Mouse (Mus musculus) spleen, postnatal 4 days (tissue): ENCODE measurements around the gene Adprhl1.

Experiments used
- DNase-seq, 2 experiments: peaks; one replicate each; pipeline ENCODE4 v3.0.0; 2022; ENCODE audit warnings: low spot score in 2 of 2

Gene Adprhl1

DNA sequence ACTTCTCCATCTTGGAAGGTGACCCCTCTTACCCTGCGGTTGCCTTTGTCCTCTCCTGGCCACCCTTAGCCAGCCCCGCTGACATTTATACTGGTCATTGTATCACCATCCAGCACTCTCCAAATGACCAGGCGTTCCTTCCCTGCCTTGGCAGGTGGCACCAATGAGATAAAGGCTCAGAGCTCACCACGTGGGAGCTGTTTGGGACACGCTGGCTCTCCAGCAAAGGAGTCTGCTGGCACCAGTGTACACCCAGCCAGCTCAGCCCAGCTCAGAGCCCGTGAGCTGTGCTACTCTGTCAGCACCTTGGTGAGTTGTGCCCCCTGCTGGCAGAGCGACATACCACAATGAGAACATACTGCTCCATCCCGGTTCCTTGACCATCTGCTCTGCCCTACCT, at the start of gene Adprhl1:
TSS of gene Adprhl1 (minus strand) at position 144 of the 400 bp plus-strand sequence.
- DNase-seq: peak; percentile 84 to 91

DNA sequence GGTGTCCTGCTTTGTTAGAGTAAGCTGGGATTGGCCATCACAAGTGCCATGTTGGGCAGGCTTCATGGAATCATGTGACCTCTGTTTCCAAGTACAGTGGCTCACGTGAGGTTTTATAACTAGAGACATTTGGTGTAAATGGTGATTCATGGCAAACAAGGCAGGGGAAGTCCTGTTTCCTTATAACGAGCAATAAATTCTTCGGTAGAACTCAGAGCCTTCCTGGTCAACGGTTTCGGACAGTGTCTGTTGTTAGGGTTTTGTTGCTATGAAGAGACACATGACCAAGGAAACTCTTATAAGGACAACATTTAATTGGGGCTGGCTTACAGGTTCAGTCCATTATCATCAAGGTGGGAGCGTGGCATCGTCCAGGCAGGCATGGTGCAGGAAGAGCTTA, 47.1 kb upstream of the Adprhl1 start:
- no peak for DNase-seq

DNA sequence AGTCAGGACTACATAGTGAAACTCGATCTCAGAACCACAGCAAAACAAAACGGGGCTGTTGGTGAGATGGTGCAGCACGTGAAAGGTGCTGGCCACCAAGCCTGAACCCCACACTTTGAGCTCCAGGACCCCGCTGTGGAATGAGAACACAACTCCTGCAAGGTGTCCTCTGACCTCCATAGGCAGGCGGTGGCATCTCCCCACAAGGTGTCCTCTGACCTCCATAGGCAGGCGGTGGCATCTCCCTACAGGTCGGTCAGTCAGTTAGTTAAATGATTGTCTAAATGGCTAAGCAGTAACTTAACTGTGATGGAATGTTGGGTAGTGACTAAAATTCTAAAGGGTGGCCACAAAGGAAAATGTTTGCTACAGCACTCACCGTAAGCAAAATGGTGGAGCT, 45.6 kb upstream of the Adprhl1 start:
- DNase-seq: peak in 1 of 2 experiments; percentile 49

DNA sequence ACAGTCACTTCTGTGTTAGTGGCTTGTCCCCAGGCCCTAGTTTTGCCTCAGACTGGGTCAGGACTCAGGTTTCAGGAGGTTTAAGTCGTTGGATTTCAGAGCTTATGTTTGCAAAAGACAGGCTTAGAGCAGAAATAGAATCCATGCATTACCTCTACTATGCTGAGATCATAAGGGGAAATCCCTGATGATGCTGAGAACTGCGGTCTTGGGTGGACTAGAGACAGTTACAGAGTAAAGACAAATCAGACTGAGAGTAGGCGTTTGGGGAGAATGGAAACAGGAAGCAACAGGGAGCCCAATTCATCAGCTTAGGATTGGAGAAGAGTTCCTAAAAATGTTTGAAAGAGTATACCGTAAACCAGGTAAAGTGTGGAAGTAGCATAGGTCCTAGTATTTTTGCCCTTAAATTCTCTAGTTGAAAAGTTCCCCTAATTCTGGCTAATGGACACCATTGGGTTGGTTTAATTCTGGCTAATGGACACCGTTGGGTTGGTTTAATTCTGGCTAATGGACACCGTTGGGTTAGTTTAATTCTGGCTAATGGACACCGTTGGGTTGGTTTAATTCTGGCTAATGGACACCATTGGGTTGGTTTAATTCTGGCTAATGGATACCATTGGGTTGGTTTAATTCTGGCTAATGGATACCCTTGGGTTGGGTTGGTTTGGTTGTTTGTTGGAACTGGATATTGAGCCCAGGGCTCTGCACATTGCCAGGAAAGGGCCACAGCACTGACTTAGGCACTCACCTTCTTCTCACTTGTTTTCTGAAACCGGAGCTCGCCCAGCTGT, 39.9 kb upstream of the Adprhl1 start:
- DNase-seq: peak in 1 of 2 experiments; percentile 51

DNA sequence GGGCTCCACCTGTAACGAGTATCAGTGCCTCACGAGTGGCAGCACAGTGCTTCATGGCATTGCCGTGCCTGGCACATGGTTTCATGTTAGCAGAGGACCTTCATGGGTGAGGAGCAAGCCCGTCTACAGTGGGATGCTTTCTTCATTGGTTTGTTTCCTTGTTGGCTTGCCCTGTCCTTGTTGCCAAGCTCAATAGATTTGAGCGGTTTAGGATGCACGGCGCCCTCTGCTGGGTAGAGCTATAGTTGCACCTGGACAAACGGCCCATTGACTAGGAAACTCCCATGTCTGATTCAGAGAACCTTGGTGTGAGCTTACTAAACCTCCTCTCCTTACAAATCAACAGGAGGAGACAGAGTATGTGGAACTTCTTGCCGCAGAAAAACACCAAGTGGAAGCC, 38.4 kb upstream of the Adprhl1 start:
- DNase-seq: peak; percentile 76 to 90

DNA sequence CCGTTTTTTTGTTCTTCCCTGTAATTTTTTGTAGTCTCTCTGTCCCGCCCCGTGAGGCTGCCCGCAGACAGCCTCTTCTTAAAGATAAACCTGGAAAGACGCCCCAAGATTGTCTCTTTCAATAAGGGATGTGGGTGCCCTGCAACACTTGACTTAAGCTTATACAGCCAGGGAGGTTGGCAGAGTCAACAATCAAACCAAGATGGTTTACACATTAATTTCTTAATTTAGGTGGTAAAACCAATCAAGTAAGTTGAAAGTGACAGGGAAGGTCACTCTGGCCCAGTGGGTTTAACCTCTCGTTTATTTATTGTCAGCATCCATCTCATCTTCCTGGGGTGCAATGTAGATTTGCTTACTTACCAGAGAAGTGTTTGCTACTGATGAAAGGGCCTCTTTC, 34.7 kb upstream of the Adprhl1 start:
- no peak for DNase-seq

DNA sequence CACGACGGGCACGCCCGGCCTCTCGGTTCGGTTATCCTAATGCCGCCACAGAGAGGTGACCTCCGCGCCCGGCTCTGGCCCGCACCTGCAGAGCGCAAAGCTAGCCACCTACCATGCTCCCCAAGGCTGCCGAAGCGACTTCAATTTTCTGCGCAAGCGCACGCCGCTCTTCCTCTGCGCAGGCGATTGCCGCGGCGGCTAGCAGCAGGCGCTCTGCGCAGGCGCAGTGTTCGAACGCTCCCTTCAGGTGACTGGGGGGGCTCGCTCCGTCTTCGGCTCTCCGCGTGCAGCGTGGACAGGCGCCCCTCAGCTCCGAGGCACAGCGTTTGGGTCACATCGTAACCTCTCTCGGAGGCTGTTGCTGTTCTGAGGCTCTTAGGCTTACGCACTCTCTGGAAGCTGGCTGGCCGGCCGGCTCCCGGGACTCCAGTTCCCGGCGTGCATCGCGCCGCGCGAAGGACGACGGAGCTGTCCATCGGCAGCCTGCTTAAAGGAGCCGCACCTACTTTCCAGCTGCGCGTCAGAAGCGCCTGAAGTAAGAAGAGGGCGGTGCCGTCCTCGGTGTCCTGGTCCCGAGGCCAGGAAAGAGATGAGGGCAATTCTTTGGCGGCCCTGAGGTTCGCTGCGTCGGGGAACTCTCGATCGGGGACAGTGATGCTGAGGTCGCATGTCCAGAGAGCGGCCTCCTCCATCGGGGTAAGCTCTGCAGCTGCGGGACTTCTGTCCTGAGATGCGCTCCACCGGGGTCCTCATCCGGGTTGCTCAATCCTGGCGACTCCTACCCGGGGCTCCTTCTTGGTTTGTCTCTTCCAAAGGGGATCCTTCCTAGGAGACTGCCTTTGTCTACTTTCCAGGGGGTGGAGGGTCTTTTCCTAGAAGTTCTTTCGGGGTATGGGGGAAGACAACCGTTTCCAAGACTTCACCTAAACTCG, 34.0 kb upstream of the Adprhl1 start, which contains the start of the genes Dcun1d2 and Tmco3:
TSS of gene Dcun1d2 (minus strand) at position 440 of the 932 bp plus-strand sequence.
TSS of gene Tmco3 (plus strand) at position 499 of the 932 bp plus-strand sequence.
- DNase-seq: peak; percentile 93 to 99

DNA sequence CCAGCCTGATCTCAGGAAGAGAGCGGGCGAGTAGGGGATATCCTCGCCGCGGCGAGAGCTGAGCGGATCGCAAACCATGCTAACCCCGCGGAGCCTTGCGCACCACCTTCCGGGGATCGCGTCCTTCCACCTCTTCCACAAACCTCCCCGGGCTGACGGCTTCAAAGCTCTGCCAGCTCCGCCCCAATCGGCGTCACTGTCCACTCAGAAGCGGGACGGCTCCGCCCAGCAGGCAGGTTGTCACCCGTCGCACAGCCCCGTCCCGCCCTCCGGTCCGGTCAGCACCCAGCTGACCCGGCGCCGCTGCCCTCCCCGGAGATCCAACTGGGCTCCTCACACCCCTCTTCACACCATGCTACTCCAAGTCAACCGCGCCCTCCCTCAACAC, 33.3 kb upstream of the Adprhl1 start:
- peak; percentile 88 to 94 for DNase-seq

DNA sequence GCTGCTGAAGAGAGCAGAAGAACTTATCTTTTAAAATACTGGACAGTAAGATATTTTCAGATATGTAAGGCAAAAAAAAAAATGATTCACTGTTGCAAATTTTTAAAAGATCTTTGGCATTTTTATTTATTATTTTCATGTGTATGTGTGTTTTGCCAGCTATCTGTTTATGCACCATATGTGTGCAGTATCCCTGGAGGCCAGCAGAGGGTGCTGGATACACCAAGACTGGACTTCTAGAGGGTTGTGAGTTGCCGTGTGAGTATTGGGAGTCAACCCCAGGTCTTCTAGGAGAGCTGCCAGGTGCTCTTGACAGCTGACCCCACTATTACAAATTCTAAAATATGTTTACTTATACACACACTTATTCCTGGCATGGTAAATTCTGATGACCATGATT, 29.2 kb upstream of the Adprhl1 start:
- no peak for DNase-seq

DNA sequence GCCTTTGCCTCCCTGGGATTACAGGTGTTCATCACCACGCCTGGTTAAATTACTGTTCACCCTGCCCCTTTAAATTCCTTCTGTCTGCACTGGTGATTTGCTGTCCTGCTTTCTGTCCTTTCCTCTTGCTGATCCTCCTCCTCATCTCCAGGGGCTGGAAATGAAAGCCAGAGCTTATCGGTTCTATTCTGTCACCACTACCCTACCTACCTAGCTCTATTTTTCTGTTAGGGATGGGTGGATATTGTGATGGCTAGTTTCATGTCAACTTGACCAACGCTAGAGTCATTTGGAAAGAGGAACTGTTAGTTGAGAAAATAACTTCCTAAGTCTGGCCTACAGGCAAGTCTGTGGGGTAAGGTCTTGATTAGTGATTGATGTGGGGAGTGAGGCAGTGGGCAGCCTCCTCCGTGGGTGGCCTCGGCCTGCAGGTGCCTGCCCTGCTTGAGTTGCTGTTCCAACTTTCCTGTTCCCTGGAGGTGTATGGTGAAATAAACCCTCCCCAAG, 23.0 kb upstream of the Adprhl1 start:
- no peak for DNase-seq

DNA sequence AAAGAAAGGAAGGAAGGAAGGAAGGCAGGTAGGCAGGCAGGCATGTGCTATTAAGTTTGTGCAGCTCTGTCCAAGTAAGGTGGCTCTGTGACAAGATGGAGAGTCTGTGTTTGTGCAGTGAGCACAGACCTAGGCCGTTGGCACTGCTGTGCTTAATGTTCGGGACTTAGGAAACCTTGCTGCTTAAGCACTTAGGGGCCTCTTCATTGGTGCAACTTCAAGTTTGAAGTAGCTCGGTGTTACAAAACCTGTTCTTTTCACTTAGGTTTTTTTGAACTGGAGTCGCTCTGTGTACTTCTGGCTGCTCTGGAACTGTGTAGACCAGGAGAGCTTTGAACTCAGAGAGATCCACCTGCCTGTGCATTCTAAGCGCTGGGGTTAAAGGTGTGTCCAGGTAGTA, 18.9 kb upstream of the Adprhl1 start:
- no peak for DNase-seq

DNA sequence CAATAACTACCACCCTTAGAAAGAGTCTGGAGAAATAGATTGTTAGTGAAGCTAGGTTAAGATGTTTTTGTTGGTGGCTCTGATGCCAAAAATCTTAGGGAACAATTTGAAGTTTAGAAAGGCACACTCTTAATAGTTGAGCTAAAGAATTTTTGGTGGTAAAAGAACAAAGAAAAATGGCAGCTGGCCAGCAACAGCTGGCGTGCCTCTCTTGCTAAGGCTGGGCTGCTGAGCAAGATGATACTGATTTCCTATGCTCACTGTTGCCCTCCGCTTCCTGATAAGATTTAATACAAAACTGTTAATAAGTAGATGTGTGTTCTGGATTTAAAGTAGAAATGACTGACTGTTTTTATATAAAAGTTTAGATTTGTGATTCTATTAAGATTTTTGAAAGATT, 13.6 kb upstream of the Adprhl1 start:
- no peak for DNase-seq

DNA sequence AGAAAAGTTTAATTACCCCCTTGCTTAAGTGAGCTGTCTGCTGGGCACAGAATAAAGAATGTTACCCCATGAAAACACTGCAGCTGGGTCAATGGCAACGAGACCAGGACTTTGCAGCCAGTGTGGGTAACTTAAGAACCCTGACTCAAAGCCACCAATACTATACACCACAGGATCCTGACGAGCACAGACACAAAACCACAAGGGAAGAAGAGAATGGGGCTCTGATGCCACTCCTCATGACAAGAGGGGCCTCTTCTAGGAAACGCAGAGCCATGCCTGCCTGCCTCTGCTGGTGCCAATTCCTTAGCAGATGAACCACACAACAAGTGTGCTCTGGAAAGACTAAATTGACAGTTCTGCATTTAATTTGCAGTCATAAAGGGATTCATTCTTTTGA, 9.4 kb upstream of the Adprhl1 start:
- DNase-seq: no peak

DNA sequence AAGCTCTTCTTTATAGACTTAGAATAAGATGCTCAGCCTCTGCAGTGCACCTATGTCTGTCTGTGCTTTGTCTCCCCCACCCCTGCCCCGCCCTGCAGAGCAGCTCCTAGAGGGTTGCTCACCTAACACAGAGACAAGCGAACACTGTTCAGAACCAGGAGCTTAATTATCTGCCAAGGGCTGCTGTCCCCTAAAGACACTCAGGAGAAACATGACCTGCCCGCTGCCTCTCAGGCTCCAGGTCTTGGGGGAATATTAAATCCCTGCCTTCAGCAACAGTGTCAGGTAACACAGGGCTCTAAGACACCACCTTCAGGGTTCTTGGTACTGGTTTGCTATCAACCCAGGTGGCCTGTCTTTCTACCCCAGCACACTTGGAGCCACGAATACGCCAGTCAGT, 549 bp downstream of the Adprhl1 start:
- DNase-seq: no peak

DNA sequence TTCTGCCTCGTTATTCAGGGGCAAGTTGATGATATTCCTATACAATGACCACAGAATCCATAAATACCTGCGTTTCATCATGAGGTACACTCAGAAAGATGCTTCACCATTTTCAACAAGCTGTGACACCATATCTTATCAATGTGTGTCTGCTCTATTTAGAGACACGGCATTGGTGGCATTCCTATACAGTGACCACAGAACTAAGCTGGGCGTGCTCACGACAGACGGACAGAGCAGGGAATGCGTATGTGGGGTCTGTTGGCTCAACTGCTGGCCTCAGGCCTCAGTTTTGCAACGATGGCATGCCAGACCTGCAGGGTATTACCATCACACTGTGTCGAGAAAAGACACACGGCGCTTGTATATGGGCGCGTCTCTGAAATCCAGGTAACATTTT, 1.1 kb downstream of the Adprhl1 start:
- DNase-seq: no peak

DNA sequence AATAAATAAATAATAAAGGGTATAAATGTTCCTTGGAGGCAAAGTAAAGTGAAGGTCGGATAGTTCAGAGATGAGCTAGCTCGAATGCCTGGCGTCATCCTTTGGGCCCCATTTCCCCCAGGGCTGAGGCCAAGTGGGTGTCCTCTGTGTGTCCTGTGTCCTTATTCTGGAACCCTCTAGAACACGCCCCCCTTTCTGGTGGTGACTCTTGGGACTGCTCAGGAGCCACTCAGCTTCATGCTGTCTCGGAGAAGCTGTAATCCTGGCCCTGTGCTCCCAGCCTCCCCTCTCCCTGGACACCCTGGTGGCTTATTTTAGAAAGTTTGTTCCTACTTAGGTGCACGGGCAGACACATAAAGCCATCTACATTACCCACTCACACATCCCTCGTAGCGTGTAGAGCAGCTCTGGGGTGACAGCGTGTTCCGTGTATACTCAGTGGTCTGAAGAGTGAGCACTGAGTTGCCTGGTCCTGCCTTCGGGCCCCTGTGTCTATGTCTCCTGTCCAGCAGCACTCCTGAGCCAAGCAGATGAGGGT, 9.6 kb downstream of the Adprhl1 start:
- DNase-seq: no peak

DNA sequence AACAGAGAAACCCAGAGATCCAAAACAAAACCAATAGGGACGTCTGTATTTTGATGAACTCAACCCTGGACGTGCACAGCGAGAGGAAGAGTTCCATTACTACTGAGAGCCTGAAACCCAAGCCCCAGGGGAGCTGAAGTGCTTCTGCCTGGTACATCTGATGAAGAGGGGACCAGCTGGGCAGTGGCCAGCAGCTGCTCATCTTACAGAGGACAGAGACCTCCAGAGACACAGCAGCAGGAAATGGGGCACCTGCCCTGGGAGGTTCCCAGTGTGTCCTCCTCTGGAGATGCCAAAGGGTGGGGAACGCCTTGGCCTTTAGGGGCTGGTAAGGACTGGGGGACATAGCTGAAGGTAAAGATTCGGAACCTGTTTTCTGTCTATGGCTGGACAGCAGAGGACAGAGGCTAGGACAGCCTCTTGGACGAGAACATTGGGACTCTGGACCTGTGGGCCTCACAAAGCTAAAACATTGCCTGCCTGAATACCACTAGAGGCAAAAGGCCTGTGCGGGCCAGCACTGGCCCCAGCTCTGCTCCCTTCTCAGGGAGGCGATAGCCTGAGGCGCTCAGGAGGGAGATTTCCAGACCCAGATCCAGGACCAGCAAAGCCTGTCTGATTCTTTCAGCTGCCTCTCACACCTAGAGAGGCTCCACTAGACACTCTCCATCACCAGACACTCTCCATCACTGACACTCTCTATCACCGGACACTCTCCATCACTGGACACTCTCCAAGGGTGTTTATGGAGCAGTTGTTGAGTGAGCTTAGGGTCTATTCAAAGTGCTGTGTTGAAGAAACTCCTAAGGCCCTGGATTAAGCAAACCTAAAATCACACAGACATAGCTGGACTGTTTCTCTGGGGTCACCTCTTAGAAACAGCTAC, 10.7 kb downstream of the Adprhl1 start:
- DNase-seq: no peak

DNA sequence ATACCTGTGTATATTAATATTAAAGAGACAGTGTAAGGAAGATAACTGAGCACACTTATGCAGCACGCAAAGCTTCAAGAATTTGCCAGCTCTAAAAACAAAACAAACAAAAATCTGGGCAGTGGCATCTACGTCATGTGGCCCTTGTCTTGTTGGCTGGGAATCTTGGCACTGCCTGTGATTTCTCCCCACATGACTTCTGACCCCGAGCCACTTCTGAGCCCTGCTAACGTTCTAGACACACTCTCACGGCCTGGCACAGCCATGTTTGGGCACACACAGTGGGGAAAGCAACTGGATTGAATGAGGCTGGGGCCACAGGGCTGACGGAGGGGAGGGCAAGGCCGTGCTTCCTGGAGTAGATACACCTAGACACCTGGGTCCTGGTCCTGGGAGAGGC, 13.3 kb downstream of the Adprhl1 start:
- DNase-seq: no peak

DNA sequence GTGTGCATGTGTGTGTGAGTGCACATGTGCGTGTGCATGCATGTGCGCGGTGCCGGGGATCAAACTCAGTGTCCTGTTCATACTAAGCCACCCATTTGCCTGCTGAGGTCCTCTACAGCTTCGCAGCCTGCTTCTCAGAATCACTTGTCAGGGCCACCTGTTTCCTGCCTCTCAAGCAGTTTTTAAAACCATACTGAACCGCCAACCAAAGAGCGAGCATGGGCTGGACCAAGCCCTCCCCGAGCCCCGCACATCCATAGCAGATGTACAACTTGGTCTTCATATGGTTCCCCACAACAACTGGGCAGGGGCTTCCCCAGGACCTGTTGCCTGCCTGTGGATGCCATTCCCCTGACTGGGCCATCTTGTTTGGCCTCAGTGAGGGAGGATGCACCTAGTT, 13.9 kb downstream of the Adprhl1 start:
- no peak for DNase-seq

DNA sequence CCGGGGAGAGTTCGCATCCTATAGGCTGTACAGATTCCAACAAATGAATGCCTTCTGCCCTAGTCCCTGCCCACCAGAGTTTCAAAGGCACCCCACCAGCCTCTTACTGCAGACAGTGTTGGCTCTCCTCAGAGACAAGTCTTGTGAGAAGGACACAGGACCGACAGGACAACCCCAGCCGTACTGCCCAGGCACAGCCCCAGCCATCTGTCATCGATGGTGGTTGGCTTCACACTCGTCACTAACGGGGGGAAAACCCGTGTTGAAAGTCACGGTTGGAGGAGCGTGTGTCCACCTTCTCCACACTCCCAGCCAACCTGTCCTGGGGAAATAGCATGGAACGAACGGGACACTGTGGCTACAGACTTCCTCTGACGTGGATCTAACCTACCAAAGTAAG, 19.2 kb downstream of the Adprhl1 start:
- DNase-seq: no peak

DNA sequence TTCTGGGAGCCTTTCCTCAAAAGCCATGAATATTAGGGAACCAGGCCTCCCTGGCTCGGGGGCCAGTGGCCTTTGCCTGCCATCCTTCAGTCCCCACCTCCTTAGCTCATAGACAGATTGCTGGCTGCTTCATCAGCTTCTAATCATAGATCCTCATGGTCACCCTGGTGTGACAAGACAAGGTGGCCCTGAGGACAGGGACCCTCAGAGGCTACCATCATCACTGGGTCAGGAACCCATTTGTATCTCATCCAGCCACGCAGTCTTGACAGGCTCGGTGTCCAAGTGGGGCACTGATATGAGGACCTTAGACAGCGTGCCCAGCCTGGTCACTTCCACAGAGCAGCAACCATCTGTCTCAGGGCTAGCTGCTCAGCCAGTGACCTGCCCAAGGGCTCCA, 23.5 kb downstream of the Adprhl1 start:
- DNase-seq: no peak
